Mouse (Mus musculus): ENCODE results near the gene Aspg.

The Aspg gene

GRCm38 (mm10) chr12:112113710-112114109 lies 7.2 kb downstream of the Aspg start:
- DNase-seq (ENCODE audit: low spot score in 2 of 2), result peak; percentile 82 to 88

- DNase-seq (ENCODE audit: low spot score in 2 of 2), result no peak
These were observed 10.5 kb downstream of the Aspg start for GRCm38 (mm10) chr12:112117006-112117405.

- peak in 1 of 2 experiments; percentile 38 for DNase-seq (ENCODE audit: low spot score in 2 of 2)
These were observed 11.2 kb downstream of the Aspg start for GRCm38 (mm10) chr12:112117649-112118048.

GRCm38 (mm10) chr12:112121188-112121587 lies 14.7 kb downstream of the Aspg start:
- no peak for DNase-seq (ENCODE audit: low spot score in 2 of 2)

- DNase-seq (ENCODE audit: low spot score in 2 of 2), result no peak
These were observed 19.4 kb downstream of the Aspg start for GRCm38 (mm10) chr12:112125903-112126302.

- no peak for DNase-seq (ENCODE audit: low spot score in 2 of 2)
These were observed 20.6 kb downstream of the Aspg start for GRCm38 (mm10) chr12:112126931-112127635.

- no peak for DNase-seq (ENCODE audit: low spot score in 2 of 2)
These were observed 22.0 kb downstream of the Aspg start for GRCm38 (mm10) chr12:112128526-112128925.

GRCm38 (mm10) chr12:112129300-112129856 lies 22.9 kb downstream of the Aspg start:
- no peak for DNase-seq (ENCODE audit: low spot score in 2 of 2)

- DNase-seq (ENCODE audit: low spot score in 2 of 2), result no peak
These were observed 23.8 kb downstream of the Aspg start for GRCm38 (mm10) chr12:112130161-112130860.

- DNase-seq (ENCODE audit: low spot score in 2 of 2), result no peak
These were observed 24.5 kb downstream of the Aspg start for GRCm38 (mm10) chr12:112130957-112131356.

GRCm38 (mm10) chr12:112140231-112140630 lies 33.8 kb downstream of the Aspg start:
- DNase-seq (ENCODE audit: low spot score in 2 of 2), result peak in 1 of 2 experiments; percentile 28

- DNase-seq (ENCODE audit: low spot score in 2 of 2), result no peak
These were observed 34.3 kb downstream of the Aspg start for GRCm38 (mm10) chr12:112140745-112141144.

- no peak for DNase-seq (ENCODE audit: low spot score in 2 of 2)
These were observed 34.8 kb downstream of the Aspg start for GRCm38 (mm10) chr12:112141300-112141699.

GRCm38 (mm10) chr12:112143116-112143832 lies 36.8 kb downstream of the Aspg start:
- DNase-seq (ENCODE audit: low spot score in 2 of 2), result no peak

- no peak for DNase-seq (ENCODE audit: low spot score in 2 of 2)
These were observed 37.3 kb downstream of the Aspg start for GRCm38 (mm10) chr12:112143833-112144201.

- no peak for DNase-seq (ENCODE audit: low spot score in 2 of 2)
These were observed 38.1 kb downstream of the Aspg start for GRCm38 (mm10) chr12:112144377-112145115.

- peak; percentile 74 to 85 for DNase-seq (ENCODE audit: low spot score in 2 of 2)
These were observed 38.9 kb downstream of the Aspg start for GRCm38 (mm10) chr12:112145211-112145874.

- DNase-seq (ENCODE audit: low spot score in 2 of 2), result peak in 1 of 2 experiments; percentile 32
These were observed 39.6 kb downstream of the Aspg start, which contains the start of gene Kif26a for GRCm38 (mm10) chr12:112145875-112146651. Gene Kif26a (plus strand): TSS chr12:112146208.

- no peak for DNase-seq (ENCODE audit: low spot score in 2 of 2)
These were observed 40.9 kb downstream of the Aspg start for GRCm38 (mm10) chr12:112147365-112147764.

GRCm38 (mm10) chr12:112150011-112150410 lies 43.5 kb downstream of the Aspg start:
- DNase-seq (ENCODE audit: low spot score in 2 of 2), result no peak
